Mouse (Mus musculus) megakaryocyte progenitor cell, adult 5-6 weeks (primary cell): ENCODE data around the gene Rnpepl1. TPM values are rescaled to one million over a fixed set of nuclear protein-coding genes. Genes with fewer than 3 reads are reported as not detected.

Source experiments
- ATAC-seq: replicated peaks from 2 replicates; pipeline ENCODE4 v1.8.0; 2016; ENCODE audit warnings: mild to moderate bottlenecking, moderate TSS enrichment, inconsistent platforms; ENCODE audit not compliant: poor library complexity
- total RNA-seq, 2 experiments: library from RNA; stranded (forward) in 1 of 2; stranded (reverse) in 1 of 2; fragments of 157-497, 149-512 nt in 1 of 2; fragments of 200-1000 nt in 1 of 2; gene quantifications; 2 replicates each; pipeline versions ENCODE4 v1.2.3 to v1.2.4; 2015 to 2017

The Rnpepl1 gene
- total RNA-seq, 2 experiments from 2014 or later, result 15.7 to 18.2 TPM

DNA sequence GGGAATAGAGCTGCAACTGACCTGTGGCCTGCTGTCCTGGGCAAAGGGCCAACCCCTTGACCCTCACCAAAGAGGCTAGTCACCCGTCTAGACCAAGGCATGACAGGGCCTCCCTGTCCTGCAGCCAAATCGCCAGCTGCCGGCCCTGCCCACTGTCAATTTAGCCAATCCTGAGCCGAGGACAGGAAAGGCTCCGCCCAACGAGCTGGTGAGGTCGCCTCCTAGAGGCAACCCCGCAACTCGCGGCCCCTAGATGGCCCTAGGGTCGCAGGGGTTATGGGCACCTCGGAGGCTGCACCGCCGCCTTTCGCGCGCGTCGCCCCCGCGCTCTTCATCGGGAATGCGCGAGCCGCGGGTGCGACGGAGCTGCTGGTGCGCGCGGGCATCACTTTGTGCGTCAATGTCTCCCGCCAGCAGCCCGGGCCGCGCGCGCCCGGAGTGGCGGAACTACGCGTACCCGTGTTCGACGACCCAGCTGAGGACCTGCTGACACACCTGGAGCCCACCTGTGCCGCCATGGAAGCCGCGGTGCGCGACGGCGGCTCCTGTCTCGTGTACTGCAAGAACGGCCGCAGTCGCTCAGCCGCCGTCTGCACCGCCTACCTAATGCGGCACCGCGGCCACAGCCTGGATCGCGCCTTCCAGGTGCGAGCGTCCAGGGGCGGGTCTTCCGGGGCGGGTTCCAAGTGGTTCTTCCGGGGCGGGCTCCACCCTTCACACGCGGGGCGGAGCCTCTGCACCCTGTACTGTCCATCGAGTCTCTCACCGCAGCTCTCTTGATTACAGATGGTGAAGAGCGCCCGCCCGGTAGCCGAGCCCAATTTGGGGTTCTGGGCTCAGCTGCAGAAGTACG, 3.6 kb upstream of the Rnpepl1 start, which contains the start of gene Dusp28:
Gene Dusp28 (plus strand): TSS at position 203 of the 853 bp plus-strand sequence.
- peak; percentile 61 for ATAC-seq

DNA sequence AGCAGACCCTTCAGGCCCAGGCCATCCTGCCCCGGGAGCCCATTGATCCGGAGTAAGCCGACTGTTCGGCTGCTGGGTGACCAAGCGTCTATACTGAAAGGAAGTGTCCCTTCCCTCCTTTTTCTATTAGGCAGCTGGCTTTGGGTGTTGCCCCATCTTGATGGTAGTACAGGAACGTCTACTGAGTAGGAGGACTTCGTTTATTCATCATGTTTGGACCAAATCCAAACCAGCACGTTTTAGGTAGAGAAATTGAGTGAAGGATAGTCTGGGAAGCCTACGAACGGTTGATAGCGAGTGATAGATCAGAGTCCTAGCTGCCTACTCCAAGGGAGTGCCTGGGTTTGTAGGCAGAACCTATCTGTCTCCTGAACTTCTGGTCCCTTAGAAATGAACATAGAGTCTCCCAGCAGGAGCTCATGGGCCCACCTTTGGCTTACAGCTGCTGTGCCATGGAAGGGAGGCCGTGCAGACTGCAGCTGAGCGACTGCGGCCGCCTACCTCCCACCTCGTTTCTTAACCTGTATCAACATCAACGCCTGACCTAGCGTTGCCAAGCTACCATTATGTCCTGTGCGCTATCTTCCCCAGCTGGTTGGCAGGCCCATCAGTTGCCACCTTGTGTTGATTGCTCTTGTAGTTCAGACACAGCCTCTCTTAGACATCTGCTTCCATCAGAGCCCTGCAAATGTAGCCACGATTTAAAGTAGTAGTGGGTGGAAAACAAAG, 2.8 kb upstream of the Rnpepl1 start:
- ATAC-seq, result peak; percentile 14

DNA sequence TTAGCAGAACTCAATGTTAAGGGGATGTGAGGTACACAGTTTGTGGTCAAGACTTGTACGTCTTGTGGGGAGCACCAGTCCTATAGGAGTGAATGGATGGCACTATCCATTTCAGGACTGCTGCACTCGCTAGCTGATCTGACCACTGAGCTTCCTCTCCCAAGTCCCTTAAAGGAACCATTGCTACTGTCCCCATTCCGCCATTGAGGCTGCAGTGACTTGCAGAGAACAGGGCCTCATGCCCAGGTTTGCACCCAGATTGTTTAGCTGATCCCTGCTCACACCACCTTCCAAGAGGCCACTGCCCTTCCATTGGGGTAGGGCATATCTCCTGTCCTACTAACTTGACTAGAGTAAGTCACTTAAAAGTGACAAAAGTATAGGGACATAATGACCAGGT, 1.9 kb upstream of the Rnpepl1 start:
- no peak for ATAC-seq

DNA sequence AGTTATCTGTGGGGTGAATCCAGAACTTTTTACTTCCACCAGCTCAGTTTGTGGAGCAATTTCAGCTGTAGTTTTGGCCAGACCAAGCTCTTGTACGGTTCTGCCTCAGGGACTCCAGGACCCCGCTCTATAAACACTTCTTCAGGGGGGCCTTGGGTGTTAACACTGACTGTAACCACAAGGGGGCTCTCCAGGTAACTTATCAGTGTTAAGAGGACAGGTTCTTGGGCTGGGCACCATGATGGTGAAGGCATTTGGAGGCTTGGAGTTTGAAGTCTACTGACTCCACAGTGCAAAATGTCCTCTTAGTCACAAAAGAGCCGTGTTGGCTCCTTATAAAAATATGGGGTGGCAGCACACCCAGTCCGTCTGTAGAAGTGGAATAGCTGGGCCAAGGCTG, 1.5 kb upstream of the Rnpepl1 start:
- ATAC-seq, result no peak

DNA sequence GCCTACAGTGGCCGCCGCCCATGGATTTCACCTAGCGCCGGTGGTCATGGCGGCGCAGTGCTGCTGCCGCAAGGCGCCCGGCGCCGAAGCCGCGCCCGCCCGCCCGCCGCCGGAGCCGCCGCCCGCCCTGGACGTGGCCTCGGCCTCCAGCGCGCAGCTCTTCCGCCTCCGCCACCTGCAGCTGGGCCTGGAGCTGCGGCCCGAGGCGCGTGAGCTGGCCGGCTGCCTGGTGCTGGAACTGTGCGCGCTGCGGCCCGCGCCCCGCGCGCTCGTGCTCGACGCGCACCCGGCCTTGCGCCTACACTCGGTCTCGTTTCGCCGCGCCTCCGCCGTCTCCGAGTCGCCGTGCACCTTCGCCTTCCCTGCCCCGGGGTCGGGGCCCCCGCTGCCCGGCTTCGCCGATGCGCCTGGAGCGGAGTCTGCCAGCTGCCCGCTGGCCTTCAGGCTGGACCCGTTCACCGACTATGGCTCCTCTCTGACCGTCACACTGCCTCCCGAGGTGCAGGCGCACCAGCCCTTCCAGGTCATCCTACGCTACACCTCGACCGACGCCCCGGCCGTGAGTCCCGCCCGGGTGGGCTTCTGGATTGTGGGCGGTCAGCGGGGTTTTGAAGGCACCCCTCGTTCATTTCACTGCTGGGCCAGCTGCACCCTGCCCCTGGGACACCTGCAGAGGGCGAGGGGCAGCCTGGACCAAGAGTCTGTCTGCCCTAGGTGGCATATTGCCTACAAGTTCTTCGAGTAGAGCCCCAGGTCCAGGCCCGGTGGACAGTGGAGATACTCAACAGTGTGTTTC, 540 bp downstream of the Rnpepl1 start:
- ATAC-seq, result no peak

DNA sequence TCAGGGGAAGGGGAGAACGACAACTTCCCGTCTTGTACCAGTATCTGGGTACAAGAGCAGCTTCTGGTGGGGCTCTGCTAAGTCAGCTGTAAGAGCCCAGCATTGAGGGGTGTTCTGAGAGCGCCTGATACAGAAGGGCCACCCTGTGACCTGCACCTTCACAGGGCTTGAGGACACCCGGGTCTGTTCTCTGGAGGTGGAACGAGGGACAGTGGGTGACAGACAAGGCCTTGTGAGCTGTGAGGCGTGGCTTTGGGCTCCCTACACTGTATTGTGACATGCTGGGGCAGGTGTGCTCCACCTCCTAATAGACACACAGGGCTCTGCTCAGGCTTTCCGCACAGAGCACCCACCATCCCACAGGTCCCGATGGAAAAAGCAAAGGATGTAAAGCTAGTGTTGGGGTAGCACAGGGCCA, 1.1 kb downstream of the Rnpepl1 start:
- no peak for ATAC-seq

DNA sequence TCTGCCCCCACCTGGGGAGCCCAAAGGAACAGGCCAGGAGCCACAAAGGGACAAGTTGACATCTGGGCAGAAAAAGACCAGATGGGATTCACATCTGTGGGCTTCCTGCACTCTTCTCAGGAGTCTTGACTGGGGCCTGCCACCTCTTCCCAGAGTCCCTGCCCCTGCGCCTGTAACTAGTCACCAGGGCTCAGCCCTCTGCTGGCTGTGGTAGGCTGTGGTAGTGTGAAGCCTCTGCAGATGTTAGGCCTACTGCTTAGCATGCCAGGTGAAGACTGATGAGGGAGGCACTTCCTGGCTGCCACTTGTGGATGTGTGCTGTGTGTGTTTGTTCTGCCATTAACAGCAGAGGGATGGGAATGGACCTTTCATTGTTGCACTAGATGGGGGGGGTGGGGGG, 1.7 kb downstream of the Rnpepl1 start:
- ATAC-seq, result peak; percentile 24

DNA sequence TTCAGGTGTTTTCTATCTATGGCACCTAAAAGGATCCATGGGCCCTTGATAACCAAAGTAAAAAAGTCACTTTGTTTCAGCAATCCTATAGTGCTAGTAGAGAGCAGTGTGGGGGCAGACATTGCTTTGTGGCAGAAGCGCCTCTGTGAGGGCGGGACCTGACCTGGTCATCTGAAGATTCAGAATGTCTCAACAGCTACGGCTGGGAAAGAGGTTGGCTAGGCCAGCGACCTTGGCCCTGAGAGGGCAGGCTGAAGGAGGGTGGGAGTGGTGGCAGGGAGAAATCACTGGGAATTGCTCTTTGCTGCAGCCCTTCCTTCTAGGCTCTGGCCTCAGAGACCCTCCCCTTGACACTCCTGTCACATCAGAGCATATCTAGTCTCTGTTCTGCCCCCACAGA, 3.7 kb downstream of the Rnpepl1 start:
- ATAC-seq, result no peak

DNA sequence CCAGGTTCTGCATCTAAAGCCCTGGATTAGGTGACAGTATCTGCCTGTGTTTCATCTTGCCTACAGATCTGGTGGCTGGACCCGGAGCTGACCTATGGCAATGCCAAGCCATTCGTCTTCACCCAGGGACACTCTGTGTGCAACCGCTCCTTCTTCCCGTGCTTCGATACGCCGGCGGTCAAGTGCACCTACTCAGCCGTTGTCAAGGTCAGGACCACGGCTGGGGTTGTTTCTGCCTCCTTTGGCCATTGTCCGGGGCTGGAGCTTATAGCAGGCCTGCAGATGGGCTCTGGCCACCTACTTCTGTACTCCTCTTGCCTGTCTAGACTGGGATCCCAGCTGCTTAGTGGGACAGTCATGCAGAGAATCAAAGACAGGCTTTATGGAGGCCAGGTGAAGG, 4.4 kb downstream of the Rnpepl1 start:
- ATAC-seq, result no peak

DNA sequence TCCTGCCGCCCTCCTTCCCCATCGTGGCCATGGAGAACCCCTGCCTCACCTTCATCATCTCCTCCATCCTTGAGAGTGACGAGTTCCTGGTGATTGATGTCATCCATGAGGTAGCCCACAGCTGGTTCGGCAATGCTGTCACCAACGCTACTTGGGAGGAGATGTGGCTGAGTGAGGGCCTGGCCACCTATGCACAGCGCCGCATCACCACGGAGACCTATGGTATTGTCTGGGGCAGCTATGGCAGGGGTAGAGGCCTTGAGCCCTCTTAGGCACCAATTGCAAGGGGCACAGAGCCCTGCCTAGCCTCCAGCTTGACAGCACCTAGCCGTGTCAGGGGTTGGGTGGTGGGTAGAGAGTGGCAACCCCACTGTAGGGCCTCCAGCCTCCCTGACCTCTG, 6.1 kb downstream of the Rnpepl1 start:
- no peak for ATAC-seq

DNA sequence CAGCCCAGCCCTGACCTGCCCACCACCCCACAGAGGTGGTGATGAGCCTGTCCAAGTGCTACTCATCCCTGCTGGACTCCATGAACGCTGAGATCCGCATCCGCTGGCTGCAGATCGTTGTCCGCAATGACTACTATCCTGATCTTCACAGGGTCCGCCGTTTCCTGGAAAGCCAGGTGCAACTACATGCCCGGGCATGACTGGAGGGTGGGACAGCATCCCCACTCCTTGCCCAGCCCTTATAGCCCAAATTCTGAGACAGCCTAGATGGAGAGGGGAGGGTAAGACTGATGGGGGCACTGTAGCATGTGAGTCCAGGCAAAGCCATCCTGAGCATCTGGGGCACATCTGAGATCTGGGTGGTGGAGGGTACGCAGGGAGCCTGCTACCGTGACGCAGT, 8.6 kb downstream of the Rnpepl1 start:
- ATAC-seq, result no peak

DNA sequence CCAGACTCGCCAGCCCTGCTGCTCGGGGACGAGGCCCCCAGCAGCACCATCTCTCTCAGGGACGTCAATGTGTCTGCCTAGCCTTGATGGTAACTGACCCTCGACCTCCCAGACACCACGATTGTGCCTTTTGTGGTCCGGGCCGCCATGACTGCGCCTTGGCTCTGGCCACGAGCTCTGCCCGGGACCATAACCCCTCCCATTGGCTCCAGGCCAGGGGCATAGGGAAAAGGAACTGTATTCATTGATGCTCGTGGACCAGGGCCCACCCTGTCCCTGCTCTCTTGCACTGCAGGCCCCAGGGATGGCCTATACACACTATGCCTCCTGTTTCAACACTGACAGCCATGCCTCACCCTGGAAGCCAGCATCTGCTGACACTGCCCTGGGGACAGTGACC, 9.2 kb downstream of the Rnpepl1 start:
- 0 out of 2 replicates have a peak, but pooled peaks have one; percentile 3 for ATAC-seq

DNA sequence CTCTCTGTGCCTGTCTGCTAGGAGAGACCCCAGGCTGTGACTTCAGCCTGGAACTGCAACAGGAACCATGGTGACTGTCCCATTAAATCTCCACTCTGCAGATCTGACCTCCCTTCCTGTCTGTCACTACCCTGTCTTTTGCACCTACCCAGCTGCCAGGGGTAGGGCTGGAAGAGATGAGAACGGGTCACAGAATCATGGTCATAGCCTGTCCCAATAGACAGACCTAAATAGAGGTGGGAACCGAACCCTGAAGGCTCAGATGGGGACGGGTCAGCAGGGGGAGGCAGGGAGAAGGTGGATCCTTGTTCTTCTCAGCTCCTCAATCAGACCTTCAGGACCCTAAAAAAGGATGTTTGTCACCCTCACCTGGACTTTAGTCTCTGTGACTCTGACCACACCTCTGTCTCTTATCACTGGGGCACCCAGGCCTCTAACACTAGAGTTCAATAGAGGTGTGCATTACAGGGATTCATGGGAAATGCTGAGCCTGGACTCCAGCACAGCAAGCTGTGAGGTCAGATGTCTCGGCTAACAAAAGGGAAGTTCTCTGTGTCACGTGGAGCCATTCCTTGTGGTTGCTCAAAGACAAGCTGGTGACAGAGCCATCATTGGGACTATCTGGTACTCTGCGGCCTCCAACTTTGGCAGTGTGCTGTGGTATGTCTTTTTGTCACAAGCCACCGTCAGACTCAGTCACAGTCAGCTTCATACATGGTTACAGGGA, 10.1 kb downstream of the Rnpepl1 start:
- ATAC-seq, result peak; percentile 85

DNA sequence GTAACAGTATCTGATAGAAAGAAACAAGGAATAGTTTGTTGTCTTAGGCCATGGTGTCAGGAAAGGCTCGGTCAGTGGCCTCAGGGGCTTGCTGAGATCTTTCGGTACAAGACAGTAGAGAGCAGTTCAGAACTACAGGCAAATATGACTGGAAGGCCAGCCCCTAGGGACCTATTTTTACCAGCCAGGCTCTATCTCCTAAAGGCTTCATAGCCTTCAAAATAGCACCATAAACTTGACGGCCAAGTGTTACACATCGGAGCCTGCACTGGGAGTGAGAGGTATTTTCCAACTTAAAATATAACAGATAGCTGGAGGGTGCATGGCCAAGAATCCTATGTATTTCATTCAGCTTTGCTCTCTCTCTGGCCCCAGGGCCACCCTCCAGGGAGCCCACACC, 10.9 kb downstream of the Rnpepl1 start:
- ATAC-seq, result no peak

DNA sequence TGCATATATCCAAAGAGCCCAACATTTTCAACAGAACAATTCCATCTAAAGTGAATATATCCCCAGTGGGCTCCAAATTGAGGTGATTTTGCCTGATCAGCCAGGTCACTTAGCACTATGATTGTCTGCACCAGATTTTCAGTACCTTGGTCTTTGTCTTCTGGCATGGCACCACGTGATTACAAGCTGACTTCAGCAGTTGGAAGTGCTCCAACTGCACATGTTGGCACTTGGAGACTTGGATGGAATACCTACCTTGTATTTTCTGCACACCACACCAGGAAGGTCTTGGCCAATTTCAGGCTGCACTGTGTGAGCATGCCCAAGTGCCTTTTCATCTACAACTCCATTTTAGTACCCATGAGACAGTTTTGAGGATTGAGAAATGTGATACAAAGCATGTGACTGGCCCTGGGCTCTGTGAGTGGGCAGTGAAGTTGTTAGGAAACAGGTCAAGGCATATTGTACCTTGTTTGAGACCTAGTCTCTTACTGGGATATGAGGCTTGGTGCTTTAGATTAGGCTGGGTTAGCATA, 19.7 kb downstream of the Rnpepl1 start:
- no peak for ATAC-seq

DNA sequence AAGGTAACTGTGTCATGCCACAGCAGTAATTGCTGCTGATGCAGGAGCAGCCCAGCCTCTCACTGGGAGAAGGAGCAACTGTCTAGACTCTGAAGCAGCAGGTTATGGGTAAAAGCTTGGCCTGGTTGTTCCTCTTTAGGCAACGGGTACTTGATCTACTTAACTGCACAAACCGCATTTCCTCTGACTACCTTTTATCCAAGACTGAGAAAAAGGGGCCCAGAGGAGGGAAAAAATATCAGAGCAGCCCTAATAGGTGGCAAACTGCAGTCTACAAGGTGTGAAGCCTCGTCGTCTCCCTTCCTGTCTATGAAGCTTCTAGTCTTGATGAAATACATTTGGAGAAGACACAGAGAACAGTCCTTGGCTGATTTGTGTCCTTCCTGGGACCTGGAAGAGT, 23.0 kb downstream of the Rnpepl1 start:
- no peak for ATAC-seq

DNA sequence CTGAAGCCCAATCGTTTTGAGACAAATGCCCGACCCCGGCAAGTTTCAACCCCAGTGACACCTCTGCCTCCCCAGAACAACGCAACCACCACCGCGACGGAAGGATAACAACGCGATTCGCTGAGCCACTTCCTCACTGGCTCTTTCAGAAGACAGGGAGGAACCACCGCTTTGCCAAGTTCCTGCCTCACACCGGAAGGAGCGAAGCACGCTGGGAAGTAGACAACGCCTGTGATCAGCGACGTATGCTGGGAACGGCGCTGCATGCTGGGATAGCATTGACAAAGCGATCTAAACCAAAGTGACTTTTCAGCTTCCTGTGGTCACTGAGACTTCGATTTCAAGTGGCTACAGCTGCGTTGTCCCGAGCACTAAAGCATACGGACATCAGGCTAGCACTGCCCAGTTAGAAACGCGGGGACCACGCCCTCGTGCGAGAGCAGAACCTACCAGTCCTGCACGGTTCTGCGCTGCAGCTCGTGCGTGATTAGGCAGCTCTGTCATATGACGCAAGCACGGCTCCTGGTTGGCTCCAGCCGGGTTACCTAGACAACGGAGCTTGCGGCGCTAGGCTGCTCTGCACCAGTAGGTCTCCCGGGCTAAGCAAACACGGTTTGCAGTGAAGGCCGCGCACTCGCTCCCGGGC, 23.7 kb downstream of the Rnpepl1 start, which contains the start of gene Capn10:
Gene Capn10 (plus strand): TSS at position 195 of the 646 bp plus-strand sequence.
- ATAC-seq, result peak; percentile 86

DNA sequence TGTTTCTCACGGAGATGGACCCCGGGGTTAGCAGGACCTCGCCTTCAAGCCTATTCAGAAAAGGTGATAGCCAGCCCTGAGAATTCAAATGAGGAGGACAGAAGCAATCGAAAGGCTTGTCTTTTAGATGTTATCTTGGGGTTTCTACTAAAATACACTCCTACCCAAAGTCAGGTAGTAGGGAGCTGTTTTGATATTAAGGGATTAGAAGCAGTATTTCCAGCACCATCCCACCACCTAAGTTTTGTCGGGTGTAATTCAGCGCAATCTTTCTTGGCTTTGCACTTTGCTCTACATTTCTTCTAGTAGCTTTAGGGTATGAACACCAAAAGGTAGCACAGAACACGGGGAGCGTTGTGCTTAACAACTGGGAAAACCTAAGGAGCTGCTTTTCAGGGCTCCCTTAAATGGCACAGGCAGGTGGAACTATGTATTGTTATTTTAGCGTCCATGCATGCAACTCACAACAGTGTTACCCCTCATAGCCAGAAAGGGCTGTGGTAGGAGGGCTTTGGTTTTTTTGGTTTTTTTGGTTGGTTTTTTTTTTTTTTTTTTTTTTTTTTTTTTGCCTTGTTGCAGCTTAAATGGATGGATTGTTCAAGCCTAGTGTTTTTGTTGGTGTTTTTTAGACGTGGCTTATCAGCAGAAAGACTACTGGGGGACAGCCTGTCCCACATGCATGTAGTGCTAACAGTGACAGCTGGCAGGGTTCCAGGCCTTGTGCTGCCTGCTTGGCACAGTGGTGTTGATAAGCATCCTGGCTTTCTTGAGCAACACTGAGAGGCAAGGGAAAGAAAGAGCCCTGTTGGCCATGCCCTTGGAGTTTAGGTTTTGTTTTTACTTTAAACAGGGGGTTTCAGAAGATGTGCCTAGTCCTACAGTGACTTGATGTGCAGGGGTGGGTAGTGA, 24.7 kb downstream of the Rnpepl1 start:
- ATAC-seq, result peak; percentile 54

DNA sequence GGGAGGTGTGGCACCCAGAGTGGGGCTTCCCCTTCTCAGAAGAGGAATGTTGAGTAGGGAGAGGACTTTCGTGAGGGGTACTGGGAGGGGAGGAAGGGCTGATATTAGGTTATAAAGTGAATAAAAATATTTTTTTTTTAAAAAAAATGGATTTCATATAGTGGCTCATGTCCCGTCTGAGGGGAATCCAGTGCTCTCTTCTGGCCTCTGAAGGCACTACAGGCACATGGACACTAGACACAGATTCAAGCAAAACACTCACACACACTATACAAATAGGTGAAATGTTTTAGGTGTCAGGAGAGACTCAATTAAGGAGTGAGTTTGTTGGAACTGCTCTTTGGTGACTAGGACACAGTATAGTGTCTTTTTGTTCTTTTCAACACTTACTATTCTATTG, 25.4 kb downstream of the Rnpepl1 start:
- no peak for ATAC-seq
